Mouse (Mus musculus): ENCODE results near the gene Rtn2.

Gene Rtn2

DNA sequence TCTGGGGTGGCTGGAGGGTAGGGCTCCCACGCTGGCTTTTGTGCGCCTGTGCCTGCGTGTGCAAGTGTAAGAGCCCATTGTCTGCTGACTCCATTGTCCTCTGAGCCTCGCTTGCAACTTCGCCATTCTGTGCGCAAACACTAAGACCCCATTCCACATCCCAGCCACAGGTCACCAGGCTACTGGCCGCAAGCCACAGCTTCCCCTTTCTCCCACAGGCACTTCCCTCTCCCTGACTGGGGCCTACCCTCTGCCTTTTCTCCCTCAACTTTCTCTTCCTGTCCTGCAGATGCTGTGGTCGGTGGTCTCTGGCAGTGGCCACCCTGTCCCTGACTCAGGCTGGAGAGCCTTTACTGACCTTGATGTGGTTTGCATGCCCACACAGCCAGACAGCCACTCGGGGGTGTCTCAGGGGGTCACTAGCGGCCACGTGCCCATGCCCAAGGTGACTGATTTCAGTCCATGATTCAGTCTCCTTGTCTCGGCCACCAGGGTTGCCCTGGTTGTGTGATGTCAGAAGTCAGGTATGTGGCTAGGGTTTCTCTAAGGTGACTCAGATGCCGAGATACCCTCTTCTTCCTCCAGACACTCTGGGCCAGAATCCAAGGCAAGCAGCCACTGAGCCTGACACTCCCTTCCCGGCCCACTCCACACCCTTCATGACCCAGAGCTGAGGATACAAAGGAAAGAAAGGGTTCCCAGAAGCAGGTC is 34.2 kb downstream of the Rtn2 start:
- no peak for DNase-seq (ENCODE audit: extremely low spot score, low read depth, low spot score)

DNA sequence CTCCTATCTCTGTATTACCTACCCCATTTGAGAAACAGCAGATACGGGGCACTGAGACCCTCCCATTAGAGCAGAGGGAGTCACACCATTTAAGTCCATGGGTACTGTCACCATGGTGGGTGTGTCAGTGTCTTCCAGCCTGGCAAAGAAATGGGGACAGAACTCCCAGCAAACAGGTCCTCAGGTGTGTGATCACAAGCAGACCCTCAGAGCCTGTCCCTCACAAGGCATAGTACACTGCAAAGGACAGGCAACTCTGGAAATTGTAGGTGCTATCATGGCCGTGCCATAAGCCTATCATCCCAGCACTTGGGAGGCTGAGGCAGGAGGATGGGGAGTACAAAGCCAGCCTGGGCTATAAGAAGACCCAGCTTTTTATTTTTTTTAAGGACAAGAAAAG is 35.8 kb downstream of the Rtn2 start:
- DNase-seq (ENCODE audit: extremely low spot score, low read depth, low spot score): no peak

DNA sequence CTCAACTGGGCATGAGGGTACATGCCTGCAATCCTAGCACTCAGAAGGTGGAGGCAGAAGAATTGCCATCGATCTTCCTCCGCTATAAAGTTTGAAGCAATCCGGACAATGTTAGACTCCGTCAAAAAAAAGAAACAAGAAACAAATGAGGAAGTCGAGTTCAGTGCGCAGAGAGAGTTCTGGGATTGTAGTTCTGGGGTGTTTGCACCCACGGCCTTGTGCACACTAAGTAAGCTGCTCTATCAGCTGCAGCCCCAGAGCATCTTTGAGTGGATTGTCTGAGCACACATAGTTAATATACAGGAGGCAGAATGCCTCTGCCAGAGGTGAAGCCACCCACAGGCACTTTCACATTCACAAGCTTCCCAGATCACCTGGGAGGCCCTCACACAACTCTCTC is 36.3 kb downstream of the Rtn2 start:
- no peak for DNase-seq (ENCODE audit: extremely low spot score, low read depth, low spot score)

DNA sequence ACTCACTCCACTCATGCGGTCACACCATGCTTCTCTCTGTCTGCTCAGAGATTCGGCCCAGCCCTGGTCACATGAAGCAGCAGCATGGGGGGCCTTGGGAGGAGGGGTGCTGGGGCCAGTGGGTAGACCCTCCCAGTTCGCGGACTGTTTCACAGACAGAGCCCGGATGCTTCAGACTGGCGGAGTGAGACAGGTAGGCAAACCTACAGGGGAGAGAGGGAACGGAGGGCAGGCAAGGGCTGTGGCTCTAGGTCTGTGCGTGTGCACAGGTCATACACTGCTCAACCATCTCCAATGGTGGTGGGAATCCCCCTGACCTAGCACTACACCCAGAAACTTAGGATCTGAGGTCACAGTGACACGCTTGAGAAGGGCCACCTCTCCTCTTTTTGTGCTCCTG is 37.0 kb downstream of the Rtn2 start:
- DNase-seq (ENCODE audit: extremely low spot score, low read depth, low spot score): no peak

DNA sequence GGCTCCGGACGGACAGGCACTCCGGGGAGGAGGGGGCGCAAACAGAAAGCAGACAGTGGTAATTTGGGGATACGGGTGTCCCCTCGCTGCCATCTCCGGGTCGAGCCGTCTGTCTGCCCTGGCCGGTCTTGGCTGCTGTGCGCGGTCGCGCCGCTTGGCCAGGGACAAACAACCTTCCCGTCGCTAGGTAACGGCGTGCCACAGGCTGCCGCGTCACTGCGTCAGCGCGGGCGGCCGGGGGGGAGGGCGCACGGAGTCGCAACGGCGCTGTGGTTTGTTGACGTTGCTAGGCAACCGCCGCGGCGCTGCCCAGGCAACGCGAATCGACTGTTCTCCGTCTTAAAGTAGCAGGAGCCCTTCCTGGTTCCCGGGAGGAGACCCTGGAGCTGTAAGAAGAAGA is 37.5 kb downstream of the Rtn2 start:
- peak; percentile 88 for DNase-seq (ENCODE audit: extremely low spot score, low read depth, low spot score)

DNA sequence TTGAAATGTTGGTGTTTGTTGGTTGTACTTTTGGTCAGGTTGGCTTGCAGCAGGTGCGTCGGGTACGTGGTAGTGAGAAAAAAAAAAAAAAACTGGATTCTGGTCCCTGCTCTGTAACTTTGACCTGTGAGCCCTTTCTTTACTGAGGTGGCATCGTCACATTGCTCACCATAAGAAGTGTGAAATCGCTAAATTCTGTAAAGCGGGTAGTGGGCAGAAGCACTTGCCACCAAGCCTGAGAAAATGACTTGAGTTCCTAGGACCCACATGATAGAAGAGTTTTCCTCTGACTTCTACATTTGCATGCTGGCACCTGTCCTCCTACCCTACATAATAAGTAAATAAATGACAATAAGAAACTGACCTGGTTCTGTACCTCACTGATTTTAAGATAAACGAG is 38.2 kb downstream of the Rtn2 start:
- no peak for DNase-seq (ENCODE audit: extremely low spot score, low read depth, low spot score)

DNA sequence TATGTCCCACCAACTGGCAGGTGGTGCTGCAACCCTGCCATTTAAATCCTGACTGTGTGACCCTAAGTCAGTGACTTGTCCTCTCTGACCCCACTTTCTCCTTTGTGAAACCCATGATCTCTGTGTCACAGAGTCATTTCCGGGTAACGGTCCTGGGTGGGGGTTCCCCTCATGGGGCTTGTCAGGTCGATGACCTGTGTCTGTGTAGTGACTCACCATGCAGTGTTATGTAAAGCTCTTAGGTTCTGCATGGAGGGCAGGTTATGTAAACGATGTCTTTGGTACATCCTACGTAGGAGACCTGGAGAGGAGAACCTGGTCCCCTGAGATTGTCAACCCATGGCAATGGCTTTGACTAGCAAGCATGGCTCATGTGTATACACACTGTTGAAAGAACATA is 39.0 kb downstream of the Rtn2 start:
- no peak for DNase-seq (ENCODE audit: extremely low spot score, low read depth, low spot score)

DNA sequence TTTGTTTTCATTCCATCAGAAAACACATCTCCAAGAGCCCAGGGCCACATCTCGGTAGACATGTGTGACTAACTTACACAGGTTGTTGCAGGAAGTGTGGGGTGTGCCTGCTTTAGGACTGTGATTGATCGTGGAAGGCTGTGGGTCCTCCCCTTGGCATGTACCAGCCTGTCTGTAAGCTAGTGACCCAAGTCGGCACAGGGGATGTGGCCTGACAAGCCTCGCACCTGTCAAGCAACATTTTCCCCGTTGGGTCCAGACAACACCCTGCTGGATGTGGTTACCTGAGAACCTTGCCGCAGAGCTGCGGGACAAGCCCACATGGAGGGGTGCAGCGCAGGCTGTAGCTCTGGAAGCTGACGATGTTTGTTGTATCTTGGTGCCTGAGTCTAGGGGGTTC is 40.1 kb downstream of the Rtn2 start:
- DNase-seq (ENCODE audit: extremely low spot score, low read depth, low spot score): no peak

DNA sequence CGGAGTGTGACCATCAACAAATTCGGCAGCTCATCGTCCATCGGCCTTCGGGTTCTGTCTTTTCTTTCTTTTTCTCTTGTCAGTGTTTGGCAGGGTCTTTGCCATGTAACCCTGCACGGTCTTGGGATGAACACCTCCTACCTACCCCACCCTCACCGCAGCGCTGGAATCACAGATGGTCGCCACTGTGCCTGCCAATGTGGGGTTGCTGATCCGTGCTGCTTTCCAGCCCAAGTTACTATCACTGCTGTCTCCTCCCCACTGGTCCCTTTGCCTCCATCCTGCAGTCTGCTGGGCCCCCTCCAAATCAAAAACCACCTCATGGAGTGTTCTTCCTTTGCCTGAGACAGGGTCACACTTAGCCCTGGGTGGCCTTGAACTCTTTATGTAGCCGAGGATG is 41.8 kb downstream of the Rtn2 start:
- DNase-seq (ENCODE audit: extremely low spot score, low read depth, low spot score): no peak

DNA sequence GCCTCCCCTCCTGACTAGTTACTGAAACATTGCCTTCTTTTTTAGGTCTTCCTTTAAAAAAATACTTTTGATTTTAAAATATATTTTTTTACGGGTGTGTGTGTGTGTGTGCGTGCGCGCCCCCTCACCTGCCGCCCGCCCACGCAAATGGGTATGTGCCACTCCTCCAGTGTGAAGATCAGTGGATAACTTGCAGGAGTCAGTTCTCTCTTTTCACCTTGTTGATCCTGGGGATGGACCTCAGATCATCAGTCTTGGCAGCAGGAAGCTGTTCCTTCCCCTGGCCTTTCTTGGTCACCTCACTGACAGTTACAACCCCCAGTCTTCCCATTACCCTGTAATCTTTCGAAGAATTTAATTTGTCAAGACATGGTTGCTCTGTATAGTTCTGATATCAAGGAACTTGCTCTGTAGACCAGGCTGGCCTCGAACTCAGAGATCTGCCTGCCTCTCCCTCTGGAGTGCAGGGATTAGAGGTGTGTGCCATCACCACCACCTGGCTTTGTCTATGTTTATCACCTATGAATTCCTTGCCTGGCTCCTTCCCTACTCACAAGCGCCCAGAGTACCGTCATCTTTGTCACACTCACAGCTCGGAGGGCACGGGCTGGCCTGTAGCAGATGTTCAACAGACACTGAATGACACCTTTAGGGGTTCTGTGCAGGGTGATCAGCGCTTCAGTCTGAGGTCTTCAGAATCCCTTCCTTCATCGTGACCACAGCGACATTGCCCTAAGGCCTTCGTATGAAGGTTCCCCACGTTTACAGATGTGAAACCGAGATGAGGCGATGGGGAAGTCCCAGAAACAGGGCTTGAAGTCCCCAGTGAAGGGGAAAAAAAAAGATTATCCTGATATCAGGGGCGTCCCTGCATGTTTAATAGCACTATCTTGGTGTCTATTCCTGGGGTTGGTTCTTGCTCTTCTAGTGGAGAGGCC is 43.1 kb downstream of the Rtn2 start:
- no peak for DNase-seq (ENCODE audit: extremely low spot score, low read depth, low spot score)

DNA sequence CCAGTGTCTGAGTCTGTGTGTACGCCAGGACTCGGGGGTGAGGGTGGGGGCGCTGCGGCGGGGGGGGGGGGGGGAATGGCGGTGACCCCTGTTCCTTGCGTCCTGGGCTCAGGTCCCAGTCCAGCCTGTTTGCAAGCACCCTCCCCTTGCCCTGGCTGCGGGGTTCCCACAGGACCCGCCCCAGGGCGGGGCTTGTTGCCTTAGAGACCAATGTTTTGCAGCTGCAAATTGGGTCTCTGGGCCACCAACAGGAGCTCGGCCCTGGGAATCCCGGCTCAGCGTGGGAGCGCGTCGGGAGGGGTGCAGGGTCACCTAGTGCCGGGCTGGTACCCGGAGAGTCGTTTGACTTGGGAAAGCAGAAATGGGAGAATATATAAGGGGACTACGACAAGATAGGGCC is 43.9 kb downstream of the Rtn2 start:
- no peak for DNase-seq (ENCODE audit: extremely low spot score, low read depth, low spot score)

DNA sequence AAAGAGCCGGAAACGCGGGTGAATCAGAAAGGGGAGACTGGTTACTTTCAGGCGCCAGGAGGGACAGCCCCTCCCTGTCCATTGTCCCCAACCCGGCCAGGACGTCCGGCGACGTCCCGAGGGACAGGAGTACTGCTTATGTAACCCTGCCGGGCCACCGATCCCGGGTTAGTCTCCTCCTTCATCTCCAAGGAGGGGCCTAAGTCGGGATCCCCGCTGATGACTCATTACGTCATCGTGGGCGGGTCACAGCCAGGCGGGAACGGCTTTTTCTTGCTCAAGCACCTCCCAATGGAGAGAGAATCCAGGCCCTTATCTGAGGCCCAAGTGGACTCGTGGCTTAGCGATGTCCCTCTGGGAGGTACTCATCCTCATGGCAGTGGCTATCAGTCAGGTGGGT is 44.7 kb downstream of the Rtn2 start:
- DNase-seq (ENCODE audit: extremely low spot score, low read depth, low spot score): no peak

DNA sequence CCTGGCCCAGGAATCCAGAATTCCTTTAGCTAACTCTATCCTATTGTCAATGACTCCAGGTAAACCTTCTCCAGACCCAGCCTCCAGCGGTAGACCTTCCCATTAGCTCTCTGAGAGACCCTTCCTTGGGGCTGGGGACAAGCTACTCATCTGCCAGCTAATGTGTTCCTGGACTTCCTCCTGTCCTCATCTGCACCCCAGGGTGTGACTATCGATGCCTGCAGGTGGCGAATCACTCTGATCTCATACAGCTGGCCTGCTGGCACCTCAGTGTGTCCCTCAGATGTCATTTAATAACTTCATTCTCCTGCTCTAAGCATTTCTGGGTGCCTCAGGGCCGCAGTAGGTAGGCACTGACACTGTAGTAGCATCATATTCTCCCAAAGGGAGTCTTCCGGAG is 45.4 kb downstream of the Rtn2 start:
- DNase-seq (ENCODE audit: extremely low spot score, low read depth, low spot score): no peak

DNA sequence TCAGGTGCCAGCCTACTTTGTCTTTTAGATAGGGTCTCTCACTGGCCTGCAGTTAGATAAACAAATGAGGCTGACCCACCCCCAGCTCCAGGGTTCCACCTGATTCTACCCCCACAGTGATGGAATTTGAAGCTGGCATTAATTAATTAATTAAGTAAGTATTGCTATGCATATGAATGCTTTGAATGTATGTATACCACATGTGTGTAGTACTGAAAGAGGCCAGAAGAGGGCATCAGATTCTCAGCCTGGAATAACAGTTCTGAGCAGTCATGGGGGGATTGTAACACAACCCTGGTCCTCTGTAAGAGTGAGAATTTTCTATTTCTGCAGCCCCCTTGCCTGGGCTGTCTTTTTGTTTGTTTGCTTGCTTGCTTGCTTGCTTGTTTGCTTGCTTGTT is 46.0 kb downstream of the Rtn2 start:
- DNase-seq (ENCODE audit: extremely low spot score, low read depth, low spot score): no peak

DNA sequence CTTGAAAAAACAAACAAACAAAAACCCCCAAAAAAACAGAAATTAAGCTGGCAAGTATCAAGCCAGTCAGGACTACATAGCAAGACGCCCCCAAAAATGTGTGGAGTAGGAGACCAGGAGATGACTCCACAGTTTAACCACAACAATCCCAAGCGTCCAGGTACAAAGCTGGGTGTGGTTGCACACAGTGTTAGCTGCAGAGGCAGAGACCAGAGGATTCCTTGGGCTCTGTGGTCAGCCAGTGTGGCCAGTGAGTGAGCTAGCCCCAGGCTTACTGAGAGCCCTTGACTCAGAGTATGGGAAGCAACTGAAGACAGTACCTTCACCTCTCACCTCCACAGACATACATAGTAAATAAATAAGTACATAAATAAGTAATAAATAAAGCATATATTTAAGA is 49.5 kb downstream of the Rtn2 start:
- DNase-seq (ENCODE audit: extremely low spot score, low read depth, low spot score): no peak

DNA sequence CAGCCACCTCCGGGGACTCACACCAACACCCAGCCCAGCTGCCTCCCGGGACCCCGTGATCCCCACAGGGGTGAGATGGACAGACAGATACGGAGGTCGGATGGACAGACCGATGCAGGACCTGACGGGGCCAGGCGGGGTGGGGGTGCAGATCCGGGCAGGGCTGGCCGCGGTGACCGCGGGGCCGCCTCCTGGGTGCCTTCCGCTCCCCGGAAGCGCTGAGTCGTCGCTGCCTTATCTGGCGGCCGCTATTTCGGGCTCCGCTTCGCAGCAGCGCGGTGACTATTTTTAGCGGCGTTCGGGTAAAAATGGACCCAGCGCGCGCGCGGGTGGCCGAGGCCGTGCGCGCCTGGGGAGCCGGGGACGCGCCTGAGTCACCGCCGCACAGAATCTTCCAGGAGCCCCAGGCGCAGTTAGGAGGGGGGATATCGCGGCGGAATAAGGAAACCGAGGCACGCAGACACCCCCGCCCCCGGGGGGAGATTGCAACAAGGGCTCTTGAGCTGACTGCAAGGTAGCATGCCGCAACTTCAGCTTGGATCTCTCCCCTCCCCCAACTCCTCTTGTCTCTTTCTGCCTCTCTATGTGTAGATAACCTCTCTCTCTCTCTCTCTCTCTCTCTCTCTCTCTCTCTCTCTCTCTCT is 50.4 kb downstream of the Rtn2 start:
- DNase-seq (ENCODE audit: extremely low spot score, low read depth, low spot score): no peak

DNA sequence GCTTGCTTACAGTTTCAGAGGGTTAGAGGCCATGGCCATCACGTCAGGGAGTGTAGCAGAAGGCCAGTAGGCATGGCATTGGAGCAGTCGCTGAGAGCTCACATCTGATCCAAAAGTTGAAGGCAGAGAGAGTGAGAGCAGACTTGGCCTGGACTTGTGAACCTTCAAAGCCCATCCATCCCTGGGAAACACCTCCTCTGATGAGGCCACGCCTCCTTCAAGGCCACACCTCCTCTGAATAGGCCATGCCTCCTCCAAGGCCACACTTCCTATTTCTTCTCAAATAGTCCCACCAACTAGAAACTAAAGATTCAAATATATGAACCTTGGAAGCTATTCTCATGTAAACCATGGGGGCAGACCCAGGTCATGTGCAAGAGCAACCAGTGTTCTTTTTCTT is 53.2 kb downstream of the Rtn2 start:
- no peak for DNase-seq (ENCODE audit: extremely low spot score, low read depth, low spot score)

DNA sequence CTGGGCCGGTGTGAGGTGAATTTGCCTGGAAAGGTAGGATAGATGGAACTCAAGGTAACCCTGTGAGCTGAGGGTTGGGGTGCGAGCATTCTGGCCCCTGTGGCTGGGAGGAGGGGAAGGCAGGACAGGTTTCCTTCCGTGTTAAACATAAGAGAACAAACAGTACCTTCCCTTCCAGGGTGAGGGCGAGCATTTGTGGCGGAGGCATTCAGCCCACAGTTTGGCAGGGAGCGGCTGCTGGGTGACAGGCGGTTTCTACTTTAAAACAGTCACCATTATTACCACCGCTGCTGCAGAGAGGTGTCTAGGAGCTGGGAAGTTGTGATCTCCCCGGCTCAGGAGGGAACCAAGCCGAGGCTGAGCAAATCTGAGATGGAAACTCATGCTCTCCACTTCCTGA is 54.7 kb downstream of the Rtn2 start:
- DNase-seq (ENCODE audit: extremely low spot score, low read depth, low spot score): no peak

DNA sequence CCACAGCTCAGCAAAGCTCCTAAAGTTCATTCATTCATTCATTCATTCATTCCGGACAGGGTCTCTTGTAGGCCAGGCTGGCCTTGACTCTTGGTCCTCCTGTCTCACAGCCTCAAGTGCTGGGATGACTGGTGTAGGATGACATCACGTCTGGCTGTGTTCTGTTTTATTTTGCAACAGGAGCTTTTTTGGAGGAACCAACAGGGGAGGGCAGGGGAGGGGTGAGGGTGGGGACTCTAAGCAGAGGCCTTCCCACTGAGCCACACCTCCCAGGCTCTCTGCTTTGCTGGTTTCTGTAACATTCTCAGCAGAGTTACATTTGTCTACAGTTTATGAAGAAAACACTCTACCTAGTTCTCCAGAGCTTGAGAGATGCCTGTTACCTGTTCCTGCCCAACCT is 55.6 kb downstream of the Rtn2 start:
- DNase-seq (ENCODE audit: extremely low spot score, low read depth, low spot score): no peak

DNA sequence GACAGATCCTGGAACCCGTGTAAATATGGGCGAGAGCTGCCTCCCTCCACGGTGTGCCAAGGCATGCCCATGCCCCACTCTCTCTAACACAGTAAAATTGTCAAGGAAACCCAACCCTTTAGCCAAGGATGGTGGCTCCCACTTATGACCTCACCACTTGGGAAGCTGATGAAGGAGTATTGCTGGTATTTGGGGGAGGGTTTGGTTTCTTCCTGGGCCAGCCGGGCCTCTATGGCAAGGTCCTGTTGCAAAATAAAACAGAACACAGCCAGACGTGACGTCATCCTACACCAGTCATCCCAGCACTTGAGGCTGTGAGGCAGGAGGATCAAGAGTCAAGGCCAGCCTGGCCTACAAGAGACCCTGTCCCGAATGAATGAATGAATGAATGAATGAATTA is 56.2 kb downstream of the Rtn2 start:
- DNase-seq (ENCODE audit: extremely low spot score, low read depth, low spot score): no peak

DNA sequence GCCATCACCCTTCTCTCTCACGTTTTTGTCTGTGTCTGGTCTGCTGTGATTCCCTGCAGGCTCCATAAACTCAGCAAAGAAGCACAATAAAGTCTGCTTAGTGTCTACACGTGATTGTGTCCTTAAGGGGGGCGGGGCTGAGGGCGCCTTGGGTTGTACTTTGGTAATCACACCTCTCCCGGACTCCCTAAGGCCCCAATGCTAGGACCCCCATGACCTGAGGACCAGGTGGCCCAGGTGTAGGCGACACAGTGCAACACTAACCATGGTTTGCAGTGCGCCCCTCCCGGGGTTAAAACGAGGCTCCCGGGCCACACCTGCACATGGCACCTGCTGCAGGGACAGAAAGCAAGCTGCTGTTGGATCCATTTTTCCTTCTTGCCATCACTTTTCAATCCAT is 58.8 kb downstream of the Rtn2 start:
- no peak for DNase-seq (ENCODE audit: extremely low spot score, low read depth, low spot score)

DNA sequence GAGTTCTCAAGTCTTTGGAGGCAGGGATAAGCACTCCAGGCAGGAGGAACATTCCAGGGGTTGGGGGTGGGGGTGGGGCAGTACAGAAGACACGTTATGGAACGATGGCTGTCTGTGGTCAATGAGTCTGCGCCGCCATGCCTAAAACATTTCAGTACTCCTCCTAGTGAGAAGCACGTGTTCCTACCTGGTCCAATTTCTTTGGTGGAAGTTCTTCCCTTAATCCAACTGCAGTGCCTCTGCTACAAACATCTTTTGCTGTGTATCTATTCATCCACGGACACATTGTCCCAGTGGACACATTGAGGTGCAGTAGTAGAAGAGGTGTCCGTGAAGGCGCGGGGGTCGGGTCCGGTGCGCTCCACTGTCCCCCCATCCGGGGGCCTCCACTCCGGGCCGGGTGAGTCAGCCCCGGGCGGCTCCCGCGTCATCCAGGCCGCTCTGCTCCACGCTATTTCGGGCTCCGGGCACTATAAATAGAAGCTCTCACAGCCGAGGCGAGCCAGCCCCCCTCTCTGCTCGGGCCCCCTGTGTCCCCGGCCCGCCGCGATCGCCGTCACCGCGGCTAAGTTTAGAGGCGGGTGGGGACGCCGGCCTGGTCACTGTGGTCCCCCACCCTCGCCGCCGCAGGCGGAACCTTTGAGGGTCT is 59.5 kb downstream of the Rtn2 start:
- no peak for DNase-seq (ENCODE audit: extremely low spot score, low read depth, low spot score)

Data from hindlimb bud, embryonic 11.5 days (tissue).